Mouse (Mus musculus): Measurements from ENCODE around the gene Gm7137. TPM values are rescaled to one million over a fixed set of nuclear protein-coding genes. Genes with fewer than 3 reads are reported as not detected.
"Not testable (repeated sequence)": the region's sequence is repeated elsewhere in the genome, so short reads cannot be mapped to it uniquely, and the experiment has no call there.

Gene Gm7137
- not detected in 2 replicates for polyA plus RNA-seq (2015; fragmentation: Nextera tagmentation; extraction: Ambion mirVana)

DNA sequence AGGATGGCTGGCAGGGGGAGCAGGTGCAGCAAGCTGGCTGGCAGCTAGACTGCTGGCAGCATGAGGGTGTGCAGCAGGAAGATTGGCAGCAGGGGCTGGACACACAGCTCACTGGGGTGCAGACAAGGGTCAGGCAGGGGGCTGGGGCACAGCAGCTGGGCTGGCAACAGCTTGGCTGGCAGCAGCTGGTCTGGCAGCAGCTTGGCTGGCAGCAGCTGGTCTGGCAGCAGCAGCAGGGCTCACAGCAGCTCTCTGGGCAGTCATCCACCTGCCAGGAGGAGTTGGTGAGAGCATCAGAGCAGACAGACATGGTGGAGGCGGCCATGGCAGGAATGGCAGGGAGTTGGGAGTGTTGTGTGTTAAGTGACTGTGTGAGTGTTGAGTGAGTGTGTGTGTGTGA is at the start of gene Gm7137:
Gene Gm7137 (minus strand): TSS at position 325 of the 400 bp plus-strand sequence.
- H3K27ac ChIP-seq; H3K9me3 ChIP-seq (replicated peaks); H3K9ac ChIP-seq; H3K4me1 ChIP-seq; H3K4me3 ChIP-seq (replicated peaks); H3K27me3 ChIP-seq; H3K4me2 ChIP-seq; ATAC-seq (replicated peaks; ENCODE audit: low FRiP score); H3K36me3 ChIP-seq: not testable (repeated sequence)
- 68% methylated on average over 1 of the region's 1 CpGs for WGBS

DNA sequence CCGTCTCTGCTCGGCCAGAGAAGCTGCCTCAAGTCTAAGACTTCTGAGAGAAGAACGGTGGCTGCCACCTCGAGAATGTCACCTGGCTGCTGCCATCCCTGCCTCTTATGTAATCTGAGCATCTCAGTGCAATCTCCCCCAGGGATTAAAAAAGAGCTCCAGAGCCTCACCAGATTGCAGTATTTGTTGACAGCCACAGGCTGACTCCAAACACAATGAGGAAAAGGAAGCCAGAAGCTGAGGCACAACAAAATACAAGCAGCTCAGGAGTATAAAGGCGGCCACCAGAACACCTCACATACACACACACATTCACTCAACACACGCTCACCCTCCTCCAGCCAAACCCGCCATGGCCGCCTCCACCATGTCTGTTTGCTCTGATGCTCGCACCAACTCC is 47.6 kb upstream of the Gm7137 start, which contains the start of gene Krtap10-10:
Gene Krtap10-10 (plus strand): TSS at position 301 of the 400 bp plus-strand sequence.
- no peaks in the 10 kb centered on the region for H3K4me1 ChIP-seq
- H3K4me2 ChIP-seq, result no peak within 1 kb of the TSS
- H3K9me3 ChIP-seq (replicated peaks), result no peaks in the 10 kb centered on the region
- no peaks in the 10 kb centered on the region for H3K27me3 ChIP-seq
- H3K4me3 ChIP-seq (replicated peaks), result no peak within 1 kb of the TSS
- no peak within 1 kb of the TSS for H3K27ac ChIP-seq
- ATAC-seq (replicated peaks; ENCODE audit: low FRiP score), result no peak
- H3K9ac ChIP-seq, result no peak within 1 kb of the TSS
- WGBS, result 70% methylated on average over 9 of the region's 9 CpGs
- no peaks in the 10 kb centered on the region for H3K36me3 ChIP-seq

DNA sequence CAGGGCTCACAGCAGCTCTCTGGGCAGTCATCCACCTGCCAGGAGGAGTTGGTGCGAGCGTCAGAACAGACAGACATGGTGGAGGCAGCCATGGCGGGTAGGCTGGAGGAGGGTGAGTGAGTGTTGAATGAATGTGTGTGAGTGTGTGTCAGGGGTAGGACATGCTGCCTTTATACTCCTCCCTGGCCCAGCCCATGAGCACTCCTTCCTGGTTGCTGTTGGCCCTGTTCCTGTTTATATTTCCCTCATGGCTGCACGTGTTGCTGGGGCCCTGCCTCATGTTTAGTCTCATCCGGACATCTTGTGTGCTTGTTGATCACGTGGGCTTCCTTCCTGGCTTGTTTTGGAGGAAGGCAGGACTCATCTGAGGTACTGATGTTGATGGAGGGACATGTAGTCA is 39.0 kb upstream of the Gm7137 start, which contains the start of gene Krtap10-4:
Gene Krtap10-4 (minus strand): TSS at position 145 of the 400 bp plus-strand sequence.
- Histone ChIP-seq H3K27me3 (no peaks in the 10 kb centered on the region), H3K9me3 (replicated peaks) (no peaks in the 10 kb centered on the region), H3K36me3 (no peaks in the 10 kb centered on the region), H3K4me2 (no peak within 1 kb of the TSS), H3K4me3 (replicated peaks) (no peak within 1 kb of the TSS), H3K4me1 (no peaks in the 10 kb centered on the region), H3K27ac (no peak within 1 kb of the TSS), H3K9ac (no peak within 1 kb of the TSS)
- 61% methylated on average over 6 of the region's 6 CpGs for WGBS
- no peak for ATAC-seq (replicated peaks; ENCODE audit: low FRiP score)

DNA sequence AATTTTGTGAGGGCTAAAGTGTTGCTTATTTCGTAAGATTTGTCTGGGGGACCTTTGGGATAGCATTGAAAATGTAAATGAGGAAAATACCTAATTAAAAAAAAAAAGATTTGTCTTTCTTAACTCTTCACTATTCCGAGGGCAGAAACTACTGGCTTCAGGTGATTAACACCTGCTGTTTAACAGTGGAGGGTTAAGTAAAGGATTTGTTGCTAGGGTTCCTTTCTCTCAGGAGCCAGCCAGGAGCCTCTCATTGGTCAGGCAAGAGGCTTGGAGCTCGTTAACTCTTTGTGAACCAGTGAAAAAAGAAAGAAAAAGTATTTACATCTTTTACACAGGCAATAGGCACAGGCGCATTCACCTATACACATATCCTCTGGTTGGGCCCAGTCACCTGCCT is 31.2 kb upstream of the Gm7137 start:
- no peak overlapping the region for H3K9ac ChIP-seq
- ATAC-seq (replicated peaks; ENCODE audit: low FRiP score), result no peak
- no peaks in the 10 kb centered on the region for H3K36me3 ChIP-seq
- no peak overlapping the region for H3K4me2 ChIP-seq
- H3K27ac ChIP-seq, result no peak overlapping the region
- no peak overlapping the region for H3K4me3 ChIP-seq (replicated peaks)
- no peaks in the 10 kb centered on the region for H3K27me3 ChIP-seq
- H3K4me1 ChIP-seq, result no peaks in the 10 kb centered on the region
- WGBS, result 51% methylated on average over 4 of the region's 4 CpGs
- no peaks in the 10 kb centered on the region for H3K9me3 ChIP-seq (replicated peaks)

DNA sequence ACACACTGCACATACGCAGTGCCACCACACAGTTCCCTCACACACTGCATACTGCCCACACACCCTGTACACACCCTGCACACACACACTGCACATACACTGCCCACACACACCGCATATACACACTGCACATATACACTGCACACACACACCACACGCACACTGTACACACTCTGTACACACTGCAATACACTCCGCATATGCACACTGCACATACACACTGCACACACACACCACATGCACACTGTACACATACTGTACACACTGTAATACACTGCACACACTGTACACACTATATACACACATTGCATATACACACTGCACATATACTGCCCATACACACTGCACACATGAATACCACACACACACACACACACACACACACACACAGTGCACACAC is 30.5 kb upstream of the Gm7137 start:
- no peak overlapping the region for H3K4me3 ChIP-seq (replicated peaks)
- H3K4me2 ChIP-seq, result no peak overlapping the region
- no peak for ATAC-seq (replicated peaks; ENCODE audit: low FRiP score)
- no peak overlapping the region for H3K27ac ChIP-seq
- H3K36me3 ChIP-seq, result no peaks in the 10 kb centered on the region
- no peaks in the 10 kb centered on the region for H3K27me3 ChIP-seq
- WGBS, result 96% methylated on average over 4 of the region's 4 CpGs
- H3K4me1 ChIP-seq, result no peaks in the 10 kb centered on the region
- H3K9me3 ChIP-seq (replicated peaks), result no peaks in the 10 kb centered on the region
- no peak overlapping the region for H3K9ac ChIP-seq

DNA sequence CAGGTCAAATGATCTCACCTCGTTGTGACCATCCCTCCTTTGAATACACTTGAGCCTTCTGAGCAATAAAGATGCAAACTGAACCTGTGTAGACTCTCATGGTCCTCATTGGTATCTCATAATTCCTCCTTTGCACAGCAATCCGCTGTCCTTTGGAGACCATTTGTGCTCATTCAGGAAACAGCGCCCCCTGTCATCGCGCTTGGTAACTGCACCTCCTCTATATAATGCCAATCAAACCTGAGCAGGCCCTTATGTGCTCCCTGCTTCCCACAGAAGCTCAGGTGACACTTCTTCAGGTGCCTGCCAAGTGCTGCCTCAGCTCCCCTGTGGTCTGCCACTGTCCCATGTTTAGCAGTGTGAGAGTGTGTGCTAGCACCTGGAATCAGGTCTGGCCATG is 27.5 kb upstream of the Gm7137 start:
- H3K27me3 ChIP-seq, result no peaks in the 10 kb centered on the region
- H3K4me3 ChIP-seq (replicated peaks), result no peak overlapping the region
- 30% methylated on average over 5 of the region's 5 CpGs for whole genome bisulfite sequencing
- H3K9ac ChIP-seq, result no peak overlapping the region
- H3K36me3 ChIP-seq, result no peaks in the 10 kb centered on the region
- ATAC-seq (replicated peaks; ENCODE audit: low FRiP score), result no peak
- no peaks in the 10 kb centered on the region for H3K9me3 ChIP-seq (replicated peaks)
- H3K27ac ChIP-seq, result no peak overlapping the region
- H3K4me1 ChIP-seq, result no peaks in the 10 kb centered on the region
- no peak overlapping the region for H3K4me2 ChIP-seq

DNA sequence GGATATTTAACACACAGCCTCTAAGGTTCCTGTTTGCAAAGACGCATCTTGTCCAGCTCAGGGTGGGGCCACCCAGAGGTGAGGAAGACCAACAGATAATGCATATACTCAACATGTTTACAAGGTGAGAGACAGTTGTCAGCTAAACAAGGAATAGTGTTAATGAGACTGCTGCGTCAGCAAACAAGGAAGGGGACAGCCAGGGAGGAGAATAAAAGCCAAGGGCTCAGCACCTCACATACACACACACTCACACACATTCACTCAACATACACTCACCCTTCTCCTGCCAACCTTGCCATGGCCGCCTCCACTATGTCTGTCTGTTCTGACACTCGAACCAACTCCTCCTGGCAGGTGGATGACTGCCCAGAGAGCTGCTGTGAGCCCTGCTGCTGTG is 26.4 kb upstream of the Gm7137 start, which contains the start of gene Gm2696:
Gene Gm2696 (plus strand): TSS at position 301 of the 400 bp plus-strand sequence.
- 53% methylated on average over 4 of the region's 4 CpGs for WGBS
- H3K27ac ChIP-seq, result no peak within 1 kb of the TSS
- no peak for ATAC-seq (replicated peaks; ENCODE audit: low FRiP score)

DNA sequence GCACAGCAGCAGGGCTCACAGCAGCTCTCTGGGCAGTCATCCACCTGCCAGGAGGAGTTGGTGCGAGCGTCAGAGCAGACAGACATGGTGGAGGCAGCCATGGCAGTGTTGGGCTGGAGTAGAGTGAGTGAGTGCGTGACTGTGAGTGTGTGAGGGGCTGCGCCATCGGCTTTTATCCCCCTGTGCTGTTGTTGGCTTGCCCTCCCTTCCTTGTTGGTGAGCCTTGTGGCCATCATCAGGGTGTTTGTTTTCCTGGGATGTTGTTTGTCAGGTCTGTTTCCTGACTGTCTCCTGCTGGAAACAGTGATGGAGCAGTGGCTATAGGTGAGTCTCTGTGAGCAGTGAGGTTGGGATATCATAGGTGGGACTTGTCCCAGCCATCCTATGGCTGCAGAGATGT is 23.7 kb upstream of the Gm7137 start, which contains the start of gene Gm9507:
Gene Gm9507 (minus strand): TSS at position 101 of the 400 bp plus-strand sequence.
- no peak for ATAC-seq (replicated peaks; ENCODE audit: low FRiP score)
- 68% methylated on average over 5 of the region's 5 CpGs for WGBS
- Histone ChIP-seq H3K36me3 (no peaks in the 10 kb centered on the region), H3K27me3 (no peaks in the 10 kb centered on the region), H3K27ac (no peak within 1 kb of the TSS), H3K4me2 (no peak within 1 kb of the TSS), H3K4me3 (replicated peaks) (no peak within 1 kb of the TSS), H3K9me3 (replicated peaks) (no peaks in the 10 kb centered on the region), H3K9ac (no peak within 1 kb of the TSS), H3K4me1 (no peaks in the 10 kb centered on the region)

More for the DNA sequence above, 26.4 kb upstream of the Gm7137 start, which contains the start of gene Gm2696:
- Histone ChIP-seq H3K9ac (no peak within 1 kb of the TSS), H3K9me3 (replicated peaks) (no peaks in the 10 kb centered on the region), H3K27me3 (no peaks in the 10 kb centered on the region), H3K4me1 (no peaks in the 10 kb centered on the region), H3K4me2 (no peak within 1 kb of the TSS), H3K4me3 (replicated peaks) (no peak within 1 kb of the TSS), H3K36me3 (no peaks in the 10 kb centered on the region)

DNA sequence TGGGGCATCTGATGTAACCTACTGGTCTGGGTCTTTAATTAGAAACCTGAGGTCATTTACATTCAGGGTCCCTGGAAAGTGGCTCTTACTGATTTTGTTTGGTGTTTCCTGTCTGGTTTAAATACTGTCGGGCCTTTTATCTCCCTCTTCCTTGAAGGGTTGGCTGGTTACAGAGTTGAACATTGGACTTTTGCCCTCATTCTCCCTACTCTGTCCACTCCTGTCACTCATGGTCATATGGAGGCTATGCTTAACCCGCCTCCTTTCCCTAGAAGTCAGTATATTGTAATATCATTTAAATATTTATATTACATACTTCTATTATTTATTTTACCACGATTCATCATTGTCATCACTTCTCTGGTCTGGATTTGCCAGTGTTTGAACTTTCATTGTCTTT is 16.1 kb upstream of the Gm7137 start:
- Histone ChIP-seq H3K27ac (no peak overlapping the region), H3K4me2 (no peak overlapping the region), H3K36me3 (no peaks in the 10 kb centered on the region), H3K9me3 (replicated peaks) (no peaks in the 10 kb centered on the region), H3K4me1 (no peaks in the 10 kb centered on the region), H3K27me3 (no peaks in the 10 kb centered on the region), H3K4me3 (replicated peaks) (no peak overlapping the region), H3K9ac (no peak overlapping the region)
- 84% methylated on average over 3 of the region's 3 CpGs for WGBS
- ATAC-seq (replicated peaks; ENCODE audit: low FRiP score), result no peak

DNA sequence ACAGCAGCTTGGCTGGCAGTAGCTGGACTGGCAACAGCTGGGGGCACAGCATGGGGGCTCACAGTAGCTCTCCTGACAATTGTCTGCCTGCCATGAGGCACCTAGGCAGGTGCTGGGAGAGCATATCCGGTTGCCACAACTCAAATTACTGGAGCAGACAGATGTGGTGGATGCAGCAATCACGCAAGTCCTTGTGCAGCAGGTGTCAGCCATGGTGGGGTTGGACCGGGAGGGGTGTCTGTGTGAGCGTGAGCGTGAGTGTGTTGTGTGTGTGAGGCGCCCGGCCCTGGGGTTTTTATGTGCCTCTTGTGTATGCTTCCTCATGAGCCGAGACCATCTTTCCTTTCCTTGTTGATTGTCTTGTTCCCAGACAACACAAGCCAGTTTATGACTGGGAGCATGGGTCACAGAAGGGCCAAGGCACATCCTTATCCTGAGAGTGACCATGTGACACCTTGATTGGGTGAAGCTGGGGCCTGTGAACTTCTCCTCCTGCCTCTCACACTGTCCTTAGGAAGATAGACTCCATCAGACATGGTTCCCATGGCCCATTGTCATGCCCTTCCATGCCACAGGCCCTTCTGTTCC is 11.0 kb upstream of the Gm7137 start, which contains the start of gene Gm19668:
Gene Gm19668 (minus strand): TSS at position 213 of the 588 bp plus-strand sequence.
- H3K9me3 ChIP-seq (replicated peaks), result no peaks in the 10 kb centered on the region
- H3K9ac ChIP-seq, result no peak within 1 kb of the TSS
- WGBS, result 46% methylated on average over 8 of the region's 8 CpGs

DNA sequence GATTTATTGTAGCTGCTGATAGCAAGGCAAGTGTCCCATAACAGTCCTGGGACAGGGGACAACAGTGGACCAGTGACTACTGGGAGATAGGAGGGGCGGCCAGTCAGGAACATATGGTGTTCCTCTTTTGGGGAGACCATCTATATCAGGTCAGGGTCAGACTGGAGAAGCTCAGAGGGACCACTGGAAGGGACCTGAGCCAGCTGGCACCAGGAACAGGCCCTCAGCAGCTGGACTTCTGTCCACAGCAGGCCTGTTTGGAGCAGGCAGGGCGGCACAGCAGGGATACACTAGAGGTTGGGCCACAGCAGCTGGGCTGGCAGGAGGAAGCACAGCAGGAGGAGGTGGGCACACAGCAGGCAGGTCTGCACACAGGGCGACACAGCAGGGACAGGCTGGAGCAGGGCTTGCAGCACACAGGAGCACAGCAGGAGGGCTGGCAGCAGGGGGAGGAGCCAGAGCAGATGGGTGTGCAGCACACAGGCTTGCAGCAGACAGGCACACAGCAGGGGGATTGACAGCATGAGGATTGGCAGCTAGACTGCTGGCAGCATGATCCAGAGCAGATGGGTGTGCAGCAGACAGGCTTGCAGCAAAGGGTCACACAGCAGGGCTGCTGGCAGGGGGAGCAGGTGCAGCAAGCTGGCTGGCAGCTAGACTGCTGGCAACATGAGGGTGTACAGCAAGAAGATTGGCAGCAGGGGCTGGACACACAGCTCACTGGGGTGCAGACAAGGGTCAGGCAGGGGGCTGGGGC is 10.3 kb upstream of the Gm7137 start:
- H3K9ac ChIP-seq; H3K9me3 ChIP-seq (replicated peaks); H3K36me3 ChIP-seq; H3K4me2 ChIP-seq; H3K27ac ChIP-seq; ATAC-seq (replicated peaks; ENCODE audit: low FRiP score); H3K27me3 ChIP-seq; H3K4me1 ChIP-seq; H3K4me3 ChIP-seq (replicated peaks): not testable (repeated sequence)
- 47% methylated on average over 3 of the region's 3 CpGs for WGBS

More for the DNA sequence above, 11.0 kb upstream of the Gm7137 start, which contains the start of gene Gm19668:
- Histone ChIP-seq H3K27ac (no peak within 1 kb of the TSS), H3K27me3 (no peaks in the 10 kb centered on the region), H3K4me3 (replicated peaks) (no peak within 1 kb of the TSS), H3K4me2 (no peak within 1 kb of the TSS), H3K4me1 (0 out of 2 replicates have a peak, but pooled peaks cover 2% of the 10 kb centered on the region), H3K36me3 (no peaks in the 10 kb centered on the region)
- ATAC-seq (replicated peaks; ENCODE audit: low FRiP score), result no peak

DNA sequence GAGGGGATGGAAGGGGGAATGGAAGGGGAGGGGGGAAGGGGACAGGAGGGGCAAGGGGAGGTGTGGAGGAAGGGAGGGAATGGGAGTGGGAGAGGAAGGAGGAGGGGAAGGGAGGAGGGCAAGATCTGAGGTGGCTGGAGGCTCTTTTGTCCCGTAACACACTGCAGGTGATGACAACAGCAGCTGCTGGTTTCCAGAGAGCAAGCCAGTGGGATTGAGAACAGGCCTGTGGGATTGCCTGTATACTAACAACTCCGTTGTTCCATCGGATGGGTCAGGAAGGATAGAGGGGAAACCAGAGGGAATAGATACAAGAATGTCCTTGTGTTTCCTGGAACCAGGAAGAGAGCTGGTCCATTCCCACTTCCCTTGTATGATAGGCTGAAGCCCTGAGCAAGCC is 9.7 kb upstream of the Gm7137 start:
- Histone ChIP-seq H3K36me3 (no peaks in the 10 kb centered on the region), H3K9me3 (replicated peaks) (no peaks in the 10 kb centered on the region), H3K4me3 (replicated peaks) (no peak overlapping the region), H3K9ac (no peak overlapping the region), H3K27ac (no peak overlapping the region), H3K4me2 (no peak overlapping the region), H3K27me3 (no peaks in the 10 kb centered on the region), H3K4me1 (0 out of 2 replicates have a peak, but pooled peaks cover 2% of the 10 kb centered on the region)
- WGBS, result 30% methylated on average over 3 of the region's 3 CpGs
- no peak for ATAC-seq (replicated peaks; ENCODE audit: low FRiP score)

Measured in kidney, embryonic 15.5 days (tissue).